Mouse (Mus musculus) heart, postnatal 0 days (tissue): ENCODE results near the gene Nectin1.

Experiments used
- CTCF ChIP-seq: IDR thresholded peaks from 2 replicates; pipeline ENCODE4 v1.5.1; 2016; ENCODE audit warnings: antibody characterized with exemption, control low read depth, low read depth
- EP300 ChIP-seq: IDR thresholded peaks from 2 replicates; pipeline ENCODE4 v1.6.1; 2016; ENCODE audit warnings: antibody characterized with exemption, low read depth

DNA sequence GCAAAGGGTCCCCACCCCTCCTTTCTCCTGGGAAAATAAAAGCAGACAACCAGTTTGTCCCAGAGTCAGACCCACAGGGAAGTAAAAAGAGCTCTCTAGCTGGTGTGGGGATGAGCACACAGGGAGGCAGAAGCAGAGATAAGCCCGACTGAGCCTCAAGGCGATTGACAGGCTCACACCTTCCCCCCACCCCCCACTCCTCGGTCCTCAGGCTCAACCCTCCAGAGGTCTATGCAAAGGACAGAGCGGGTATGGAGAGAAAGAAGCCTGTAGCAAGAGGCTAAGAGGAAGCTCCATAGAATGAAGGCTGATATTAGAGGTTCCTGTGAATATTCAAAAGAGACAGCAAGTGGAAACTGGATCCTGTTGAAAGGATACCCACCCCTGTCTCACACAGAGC is 19.7 kb upstream of the Nectin1 start:
- TF ChIP-seq CTCF (no peak), EP300 (no peak)
